Mouse (Mus musculus) heart, embryonic 12.5 days (tissue): ENCODE data around the gene Dach1. TPM values are rescaled to one million over a fixed set of nuclear protein-coding genes. Genes with fewer than 3 reads are reported as not detected.

Source experiments
- ATAC-seq: fragments of 200-750 bp; cut with Nextera tagmentation; 2 replicates; pipeline ENCODE4 v1.8.0; 2017; ENCODE audit warnings: moderate TSS enrichment, moderate library complexity; ENCODE audit not compliant: insufficient number of reproducible peaks, low FRiP score
- H3K27ac ChIP-seq: fragments of 300-500 bp; sonication (generic); 2 replicates; pipeline ENCODE4 v1.5.1; 2016; ENCODE audit warnings: mild to moderate bottlenecking, moderate library complexity; ENCODE audit not compliant: poor library complexity, severe bottlenecking
- H3K27me3 ChIP-seq: fragments of 300-500 bp; sonication (generic); replicated peaks from 2 replicates; pipeline ENCODE4 v1.6.1; 2016; ENCODE audit warnings: mild to moderate bottlenecking, moderate library complexity
- H3K36me3 ChIP-seq: fragments of 300-500 bp; sonication (generic); 2 replicates; pipeline ENCODE4 v1.6.1; 2016; ENCODE audit warnings: mild to moderate bottlenecking, moderate library complexity
- H3K4me1 ChIP-seq: fragments of 300-500 bp; sonication (generic); replicated peaks from 2 replicates; pipeline ENCODE4 v1.6.1; 2016; ENCODE audit warnings: mild to moderate bottlenecking
- H3K4me2 ChIP-seq: fragments of 300-500 bp; sonication (generic); 2 replicates; pipeline ENCODE4 v1.6.1; 2016; ENCODE audit warnings: mild to moderate bottlenecking, moderate library complexity
- H3K4me3 ChIP-seq: fragments of 300-500 bp; sonication (generic); 2 replicates; pipeline ENCODE4 v1.5.1; 2016; ENCODE audit warnings: mild to moderate bottlenecking
- H3K9ac ChIP-seq: fragments of 300-500 bp; sonication (generic); 2 replicates; pipeline ENCODE4 v1.6.1; 2016; ENCODE audit warnings: mild to moderate bottlenecking, moderate library complexity
- H3K9me3 ChIP-seq: fragments of 300-500 bp; sonication (generic); replicated peaks from 2 replicates; pipeline ENCODE4 v1.6.1; 2016; ENCODE audit warnings: mild to moderate bottlenecking, moderate library complexity
- WGBS: fragments of 180-500 bp; shearing (Covaris S2); methylation state at CpG from one replicate; pipeline ENCODE4 v1.1.7; 2016; 5-methylcytosine and 5-hydroxymethylcytosine counted together
- polyA plus RNA-seq: library from polyadenylated mRNA; unstranded; fragments of >200 nt; fragmentation: Nextera tagmentation; extraction: Ambion mirVana; gene quantifications from 2 replicates; pipeline ENCODE4 v1.2.1, GENCODE M21; 2016

Gene Dach1
- polyA plus RNA-seq, result 3.3 and 3.4 TPM in 2 replicates

DNA sequence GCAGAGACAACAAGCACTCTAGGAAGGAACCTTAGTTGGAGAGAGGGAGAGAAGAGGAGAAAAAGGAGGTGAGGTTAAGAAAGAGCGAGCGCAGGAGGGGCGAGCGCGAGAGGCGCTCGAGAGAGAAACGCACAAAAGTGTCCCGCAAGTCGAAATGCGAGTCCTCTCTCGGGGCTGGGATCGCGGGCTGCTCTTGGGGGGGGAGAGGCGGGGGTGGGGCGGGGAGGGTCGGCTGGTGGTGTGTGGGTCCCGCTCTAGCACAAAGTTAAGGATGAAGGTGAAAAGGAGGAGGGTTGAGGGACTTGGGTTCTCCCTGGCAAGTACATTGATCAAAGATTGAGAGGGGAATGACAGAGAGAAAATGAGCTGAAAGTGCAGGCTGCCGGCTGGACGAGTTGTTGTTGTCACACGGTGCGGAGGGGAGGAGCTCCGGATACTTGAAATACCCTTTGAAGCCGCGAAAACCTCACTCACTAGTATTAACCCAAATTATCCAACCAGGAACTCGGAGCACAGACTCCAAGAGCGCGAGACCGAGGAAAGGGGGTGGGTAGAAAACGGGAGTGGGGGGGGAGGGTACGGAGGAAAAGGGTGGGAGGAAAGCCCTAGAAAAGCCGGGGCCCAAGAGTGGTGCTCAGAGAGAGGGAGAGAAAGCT lies at the start of gene Dach1:
Gene Dach1 (minus strand): TSS at position 345 of the 656 bp plus-strand sequence.
- peak; percentile 57; the same call in 1 of the 2 replicates for ATAC-seq

DNA sequence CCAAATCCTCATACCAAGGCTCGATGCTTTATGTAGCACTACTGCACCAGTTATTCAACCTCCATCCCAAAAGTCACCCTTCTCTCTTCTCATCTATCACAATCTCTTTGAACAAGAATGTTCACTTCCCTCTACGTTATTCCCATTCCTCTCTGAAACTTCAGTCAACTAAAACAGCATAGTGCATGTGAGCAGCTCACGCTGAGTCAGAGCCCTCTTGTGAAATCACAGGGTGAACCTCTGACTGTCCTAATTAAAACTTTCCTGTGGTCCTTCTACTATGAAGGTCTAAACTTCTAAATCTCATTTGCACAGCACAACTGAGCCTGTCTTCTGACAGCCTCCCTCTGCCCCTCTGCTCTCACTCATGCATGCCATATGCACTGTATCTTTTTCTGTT lies 30.5 kb upstream of the Dach1 start:
- WGBS, result 85% methylated on average over 3 of the region's 3 CpGs

More for the DNA sequence above, at the start of gene Dach1:
- under 1% methylated on average over 31 of the region's 32 CpGs for WGBS
- Histone ChIP-seq H3K9ac (peak within 1 kb of the TSS; percentile 85), H3K4me2 (peak within 1 kb of the TSS; percentile 84), H3K27ac (peak within 1 kb of the TSS; percentile 84), H3K36me3 (no peaks in the 10 kb centered on the region), H3K27me3 (no peaks in the 10 kb centered on the region), H3K4me1 (peaks cover 14% of the 10 kb centered on the region), H3K4me3 (peak within 1 kb of the TSS; percentile 69), H3K9me3 (no peaks in the 10 kb centered on the region)

DNA sequence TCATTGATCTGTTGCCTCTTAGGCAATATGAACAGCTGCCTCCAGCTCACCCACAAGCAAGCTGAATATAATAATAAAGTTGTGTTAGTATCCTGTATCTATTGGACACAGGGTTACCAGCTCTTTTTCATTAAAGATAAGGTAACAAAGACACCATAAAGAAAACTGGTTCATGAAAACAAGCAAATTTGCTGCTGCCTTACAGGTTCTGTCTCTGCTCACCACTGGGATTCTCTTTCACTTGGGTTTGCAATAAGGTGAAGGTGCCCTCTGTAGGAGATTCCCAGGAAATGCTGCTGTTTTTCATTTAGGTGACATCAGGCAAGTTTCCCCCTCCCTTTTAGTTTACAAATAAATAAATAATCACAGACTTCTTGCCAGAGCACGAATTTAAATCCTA lies 12.0 kb upstream of the Dach1 start:
- ATAC-seq, result no peak
- Histone ChIP-seq H3K4me3 (no peak overlapping the region), H3K9ac (no peak overlapping the region), H3K27me3 (no peaks in the 10 kb centered on the region), H3K27ac (no peak overlapping the region), H3K36me3 (no peaks in the 10 kb centered on the region), H3K9me3 (no peaks in the 10 kb centered on the region), H3K4me2 (no peak overlapping the region), H3K4me1 (0 out of 2 replicates have a peak, but pooled peaks cover 6% of the 10 kb centered on the region)
- WGBS, result 9% methylated on average over 1 of the region's 1 CpGs

More for the DNA sequence above, 30.5 kb upstream of the Dach1 start:
- Histone ChIP-seq H3K27ac (no peak overlapping the region), H3K4me1 (no peaks in the 10 kb centered on the region), H3K36me3 (no peaks in the 10 kb centered on the region), H3K9me3 (no peaks in the 10 kb centered on the region), H3K27me3 (no peaks in the 10 kb centered on the region), H3K4me3 (no peak overlapping the region), H3K4me2 (no peak overlapping the region), H3K9ac (no peak overlapping the region)
- ATAC-seq, result no peak

DNA sequence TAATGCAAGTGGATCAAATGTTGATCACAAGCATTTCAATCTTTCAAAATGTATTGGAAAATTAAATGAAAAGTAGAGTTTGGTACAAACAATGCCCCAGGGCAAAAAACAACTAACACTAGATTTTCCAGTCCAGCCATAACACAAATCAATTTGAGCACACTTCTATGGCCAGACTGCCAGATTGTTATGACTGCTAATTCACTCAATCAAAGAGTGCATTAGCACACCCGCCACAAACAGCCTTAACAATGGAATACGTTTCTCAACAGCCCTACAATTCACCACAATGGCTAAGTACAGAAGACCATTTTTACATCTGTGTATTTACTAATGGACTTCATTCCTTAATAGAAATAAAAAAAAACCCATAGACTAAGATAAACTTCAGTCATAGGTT lies 4.3 kb upstream of the Dach1 start:
- Histone ChIP-seq H3K27me3 (no peaks in the 10 kb centered on the region), H3K4me1 (0 out of 2 replicates have a peak, but pooled peaks cover 3% of the 10 kb centered on the region), H3K4me3 (no peak overlapping the region), H3K9ac (no peak overlapping the region), H3K27ac (no peak overlapping the region), H3K9me3 (no peaks in the 10 kb centered on the region), H3K4me2 (no peak overlapping the region), H3K36me3 (no peaks in the 10 kb centered on the region)
- WGBS, result 61% methylated on average over 2 of the region's 2 CpGs
- no peak for ATAC-seq

DNA sequence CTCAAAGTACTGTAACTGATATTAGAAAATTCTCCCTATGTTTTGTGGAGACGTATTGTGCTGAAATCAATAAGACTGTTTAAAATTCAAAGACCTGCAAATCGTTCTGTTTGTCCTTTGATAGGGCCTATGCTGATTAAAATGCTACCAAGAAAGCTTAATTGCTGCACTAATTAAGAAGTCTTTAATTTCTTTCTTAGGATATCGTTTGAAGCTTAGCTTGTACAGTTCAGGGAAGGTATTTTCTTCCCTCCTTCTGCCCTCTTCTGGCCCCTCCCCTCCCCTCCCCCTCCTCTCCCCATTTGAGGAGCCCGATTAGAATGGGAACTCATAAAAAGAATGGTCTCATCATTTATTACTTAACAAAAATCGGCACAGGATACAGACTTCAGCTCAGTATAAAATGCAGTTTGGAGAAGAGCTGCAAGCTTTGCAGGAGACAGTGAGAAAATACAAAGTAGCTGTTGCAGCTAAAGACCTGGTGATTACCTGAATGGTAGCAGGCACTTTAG lies 2.9 kb upstream of the Dach1 start:
- H3K4me3 ChIP-seq, result peak overlapping the region; percentile 12; the same call in 1 of the 2 replicates
- 0 out of 2 replicates have a peak, but pooled peaks cover 3% of the 10 kb centered on the region for H3K4me1 ChIP-seq
- no peaks in the 10 kb centered on the region for H3K27me3 ChIP-seq
- H3K27ac ChIP-seq, result no peak overlapping the region
- ATAC-seq, result no peak
- no peaks in the 10 kb centered on the region for H3K9me3 ChIP-seq
- H3K9ac ChIP-seq, result no peak overlapping the region
- peak overlapping the region; percentile 50 for H3K4me2 ChIP-seq
- 10% methylated on average over 5 of the region's 5 CpGs for WGBS
- H3K36me3 ChIP-seq, result no peaks in the 10 kb centered on the region

DNA sequence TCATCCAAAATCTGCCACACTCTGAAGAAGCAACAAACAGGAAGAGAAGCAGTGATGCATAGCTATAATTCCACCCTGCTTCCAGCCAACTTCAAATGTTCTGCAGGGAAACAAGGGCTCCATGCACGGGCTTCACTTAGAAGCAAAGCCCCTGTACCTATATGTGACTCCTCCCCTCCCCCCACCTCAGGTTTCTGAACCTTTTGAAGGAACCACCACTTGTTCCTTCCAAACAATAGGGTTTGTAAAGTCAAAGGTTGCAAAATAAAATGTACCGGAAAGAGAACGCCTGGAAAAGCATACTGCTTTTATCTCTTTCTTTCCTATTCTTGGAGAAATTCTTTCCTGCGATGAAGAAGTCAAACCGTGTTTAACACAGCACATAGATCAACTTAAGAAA lies 2.3 kb upstream of the Dach1 start:
- Histone ChIP-seq H3K9me3 (no peaks in the 10 kb centered on the region), H3K27ac (no peak overlapping the region), H3K4me1 (peaks cover 7% of the 10 kb centered on the region; the same call in 1 of the 2 replicates), H3K27me3 (no peaks in the 10 kb centered on the region), H3K36me3 (no peaks in the 10 kb centered on the region), H3K4me3 (peak overlapping the region; percentile 13; the same call in 1 of the 2 replicates), H3K4me2 (peak overlapping the region; percentile 57), H3K9ac (no peak overlapping the region)
- ATAC-seq, result no peak
- 8% methylated on average over 5 of the region's 5 CpGs for WGBS

DNA sequence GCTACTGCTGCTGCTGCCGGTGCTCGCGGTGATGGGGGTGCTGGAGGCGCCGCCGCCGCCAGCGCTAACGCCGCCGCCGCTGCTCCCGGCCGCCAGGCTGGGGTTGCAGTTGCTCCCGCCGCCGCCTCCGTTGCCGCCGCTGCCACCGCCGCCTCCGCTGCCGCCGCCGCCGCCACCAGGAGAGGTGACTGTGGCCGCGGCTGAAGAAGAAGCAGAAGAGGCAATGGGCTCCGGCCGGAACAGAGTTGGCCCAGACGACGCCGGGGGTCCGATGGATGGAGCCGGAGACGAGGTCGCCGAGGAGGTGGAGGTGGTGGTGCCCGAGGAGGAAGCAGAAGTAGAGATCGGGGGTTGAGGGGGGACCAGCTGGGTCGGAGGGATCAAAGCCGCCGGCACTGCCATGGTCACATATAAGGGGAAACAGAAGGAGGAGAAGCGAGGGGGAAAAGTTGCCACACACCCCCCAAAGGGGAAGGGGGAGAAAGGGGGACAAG lies 610 bp downstream of the Dach1 start:
- H3K4me1 ChIP-seq, result peaks cover 14% of the 10 kb centered on the region
- H3K4me3 ChIP-seq, result peak overlapping the region; percentile 69
- ATAC-seq, result peak; percentile 34; the same call in 1 of the 2 replicates
- peak overlapping the region; percentile 84 for H3K27ac ChIP-seq
- no peaks in the 10 kb centered on the region for H3K36me3 ChIP-seq
- no peaks in the 10 kb centered on the region for H3K9me3 ChIP-seq
- no peaks in the 10 kb centered on the region for H3K27me3 ChIP-seq
- under 1% methylated on average over 39 of the region's 45 CpGs for WGBS
- peak overlapping the region; percentile 85 for H3K9ac ChIP-seq
- peak overlapping the region; percentile 84 for H3K4me2 ChIP-seq

DNA sequence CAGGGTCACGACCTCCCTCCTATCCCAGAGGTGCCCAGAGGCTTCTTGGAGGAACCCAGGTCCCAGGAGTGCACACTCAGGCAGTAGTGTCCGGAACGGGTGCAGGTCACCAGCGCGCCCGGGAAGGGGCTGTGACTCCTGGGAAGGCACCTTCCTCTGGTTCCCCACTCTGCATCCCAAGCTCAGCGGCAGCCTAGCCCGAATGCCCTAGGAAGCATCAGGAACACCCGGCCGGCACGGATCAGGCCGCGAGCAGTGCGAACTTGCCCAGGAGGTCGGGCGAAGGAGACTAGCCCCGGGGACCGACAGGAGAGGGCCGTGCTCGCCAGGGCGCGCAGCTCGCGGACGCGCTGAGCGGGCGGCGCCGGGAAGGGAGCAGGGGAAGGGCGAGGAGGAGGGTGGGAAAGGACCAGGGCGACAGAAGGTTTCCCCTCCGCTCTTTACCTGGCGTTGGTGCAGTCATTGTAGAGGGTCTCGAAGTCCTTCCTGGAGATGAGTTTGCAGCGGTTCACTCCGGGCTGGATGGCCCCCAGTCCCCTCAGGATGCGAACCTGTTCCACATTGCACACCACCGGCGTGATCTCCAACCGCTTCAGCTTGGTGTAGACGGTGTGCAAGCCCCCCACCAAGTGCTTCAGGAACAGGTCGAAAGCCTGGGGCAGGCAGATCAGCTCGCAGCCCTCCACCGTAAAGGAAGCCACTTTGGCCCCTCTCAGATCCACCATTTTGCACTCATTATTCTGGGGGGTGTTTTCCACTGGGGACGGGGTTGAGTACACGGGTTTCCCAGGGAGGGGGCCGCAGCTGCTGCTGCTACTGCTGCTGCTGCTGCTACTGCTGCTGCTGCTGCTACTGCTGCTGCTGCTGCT lies 1.3 kb downstream of the Dach1 start:
- peak overlapping the region; percentile 84 for H3K4me2 ChIP-seq
- H3K36me3 ChIP-seq, result no peaks in the 10 kb centered on the region
- peaks cover 14% of the 10 kb centered on the region for H3K4me1 ChIP-seq
- peak overlapping the region; percentile 85 for H3K9ac ChIP-seq
- peak; percentile 65 for ATAC-seq
- H3K27me3 ChIP-seq, result no peaks in the 10 kb centered on the region
- peak overlapping the region; percentile 69 for H3K4me3 ChIP-seq
- WGBS, result under 1% methylated on average over 47 of the region's 48 CpGs
- H3K9me3 ChIP-seq, result no peaks in the 10 kb centered on the region
- H3K27ac ChIP-seq, result peak overlapping the region; percentile 84

DNA sequence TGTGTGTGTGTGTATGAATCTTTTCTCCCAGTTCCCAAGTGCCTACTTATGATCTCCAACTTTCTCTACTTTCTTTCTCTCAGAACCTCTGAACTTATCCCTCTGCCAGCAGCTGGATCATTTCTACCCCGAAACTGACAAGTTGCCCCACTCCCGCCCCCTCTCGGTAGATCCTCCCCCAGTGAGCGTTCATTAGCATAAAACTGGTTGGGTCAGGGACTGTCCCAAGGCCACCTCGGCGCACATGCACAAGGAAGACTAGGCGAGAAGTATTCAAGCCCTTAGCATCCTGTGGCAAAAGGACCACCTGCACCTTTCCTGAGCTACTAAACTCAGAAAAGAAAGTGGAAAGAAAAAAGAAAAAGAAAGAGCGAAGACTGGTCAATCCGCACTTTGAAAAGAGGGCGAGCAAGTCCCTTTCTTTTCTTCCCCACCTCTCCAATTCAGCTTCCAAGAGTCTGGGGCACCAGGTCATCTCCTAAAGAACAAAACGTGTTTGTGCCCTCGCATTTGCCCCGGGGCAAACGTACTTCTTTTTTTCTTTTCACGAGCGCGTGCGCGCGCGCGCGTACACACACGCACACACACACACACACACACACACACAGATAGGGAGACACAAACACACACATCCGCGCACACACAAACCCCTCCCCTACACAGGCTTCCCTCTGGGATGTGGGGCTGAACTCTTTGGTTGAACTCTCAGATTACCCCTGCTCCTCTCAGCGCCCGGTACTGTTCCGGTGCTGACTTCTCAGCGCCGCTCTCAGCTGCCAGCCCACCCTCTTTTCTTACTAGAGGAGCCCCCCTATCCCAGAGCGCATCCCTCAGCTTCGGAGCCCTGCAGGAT lies 2.2 kb downstream of the Dach1 start:
- Histone ChIP-seq H3K9me3 (no peaks in the 10 kb centered on the region), H3K27ac (peak overlapping the region; percentile 84), H3K9ac (peak overlapping the region; percentile 85), H3K4me1 (peaks cover 14% of the 10 kb centered on the region), H3K27me3 (no peaks in the 10 kb centered on the region), H3K4me3 (peak overlapping the region; percentile 69), H3K4me2 (peak overlapping the region; percentile 84), H3K36me3 (no peaks in the 10 kb centered on the region)
- 1% methylated on average over 33 of the region's 33 CpGs for WGBS
- ATAC-seq, result peak; percentile 60

DNA sequence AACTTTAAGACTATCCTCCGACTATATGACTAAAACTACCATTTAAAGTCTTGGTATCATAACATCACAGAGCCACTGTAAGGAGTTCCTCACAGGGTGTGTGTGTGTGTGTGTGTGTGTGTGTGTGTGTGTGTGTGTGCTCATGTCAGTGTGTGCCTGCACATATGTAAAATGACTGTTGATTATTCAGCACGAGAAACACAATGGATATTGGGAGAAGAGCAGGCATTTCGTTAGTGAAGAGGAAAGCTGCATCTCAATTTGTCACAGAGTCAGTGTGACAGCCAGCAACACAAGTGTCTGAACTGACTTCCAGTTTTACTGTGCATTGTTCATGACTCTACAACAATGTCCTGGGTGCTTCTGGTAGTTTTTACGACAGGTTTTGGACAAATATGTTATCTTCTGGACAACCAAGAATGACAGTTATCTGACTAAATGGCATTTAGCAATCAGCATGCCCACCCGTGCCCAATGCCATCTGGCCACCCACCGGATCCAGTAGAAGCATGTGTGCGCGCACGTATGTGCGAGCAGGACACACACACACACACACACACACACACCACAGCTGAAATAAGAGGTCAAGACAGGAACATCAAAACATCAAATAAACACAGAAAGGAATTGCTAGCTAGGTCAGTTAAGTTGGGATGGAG lies 3.1 kb downstream of the Dach1 start:
- peak overlapping the region; percentile 69; the same call in 1 of the 2 replicates for H3K4me3 ChIP-seq
- peak overlapping the region; percentile 84 for H3K4me2 ChIP-seq
- 75% methylated on average over 10 of the region's 10 CpGs for WGBS
- no peak for ATAC-seq
- 0 out of 2 replicates have a peak overlapping the region, but pooled peaks have one; percentile 7 for H3K9ac ChIP-seq
- no peaks in the 10 kb centered on the region for H3K9me3 ChIP-seq
- H3K4me1 ChIP-seq, result peaks cover 11% of the 10 kb centered on the region
- no peaks in the 10 kb centered on the region for H3K27me3 ChIP-seq
- H3K36me3 ChIP-seq, result no peaks in the 10 kb centered on the region
- no peak overlapping the region for H3K27ac ChIP-seq
